Mouse (Mus musculus): ENCODE measurements around the gene 4833439L19Rik.

The 4833439L19Rik gene

DNA sequence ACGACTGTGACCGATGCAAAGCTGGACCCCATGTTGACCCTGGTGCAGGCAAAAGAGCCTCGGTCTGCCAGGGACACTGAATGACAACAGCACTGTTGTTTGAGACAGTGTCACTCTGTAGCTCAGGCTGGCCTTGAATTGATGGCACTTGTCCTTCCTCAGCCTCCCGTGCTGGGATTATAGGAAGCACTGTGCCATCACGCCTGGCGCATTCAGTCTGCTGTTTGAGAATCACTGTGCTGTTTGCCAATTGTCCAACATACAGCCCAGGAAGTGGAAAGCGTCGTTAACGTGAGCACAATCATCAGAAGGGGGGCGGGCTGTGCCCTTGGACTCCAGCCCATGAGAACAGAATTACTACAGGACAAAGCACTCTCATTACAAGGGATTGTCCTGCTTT, 16.9 kb upstream of the 4833439L19Rik start:
- DNase-seq (ENCODE audit: inconsistent ontology term) = peak; percentile 92

GRCm38 (mm10) chr13:54581385-54581784, 16.1 kb upstream of the 4833439L19Rik start:
- DNase-seq (ENCODE audit: inconsistent ontology term) = peak; percentile 46

- no peak for DNase-seq (ENCODE audit: inconsistent ontology term)
Observed at GRCm38 (mm10) chr13:54577652-54578507, 12.6 kb upstream of the 4833439L19Rik start.

GRCm38 (mm10) chr13:54575489-54575888, 10.3 kb upstream of the 4833439L19Rik start:
- no peak for DNase-seq (ENCODE audit: inconsistent ontology term)

DNA sequence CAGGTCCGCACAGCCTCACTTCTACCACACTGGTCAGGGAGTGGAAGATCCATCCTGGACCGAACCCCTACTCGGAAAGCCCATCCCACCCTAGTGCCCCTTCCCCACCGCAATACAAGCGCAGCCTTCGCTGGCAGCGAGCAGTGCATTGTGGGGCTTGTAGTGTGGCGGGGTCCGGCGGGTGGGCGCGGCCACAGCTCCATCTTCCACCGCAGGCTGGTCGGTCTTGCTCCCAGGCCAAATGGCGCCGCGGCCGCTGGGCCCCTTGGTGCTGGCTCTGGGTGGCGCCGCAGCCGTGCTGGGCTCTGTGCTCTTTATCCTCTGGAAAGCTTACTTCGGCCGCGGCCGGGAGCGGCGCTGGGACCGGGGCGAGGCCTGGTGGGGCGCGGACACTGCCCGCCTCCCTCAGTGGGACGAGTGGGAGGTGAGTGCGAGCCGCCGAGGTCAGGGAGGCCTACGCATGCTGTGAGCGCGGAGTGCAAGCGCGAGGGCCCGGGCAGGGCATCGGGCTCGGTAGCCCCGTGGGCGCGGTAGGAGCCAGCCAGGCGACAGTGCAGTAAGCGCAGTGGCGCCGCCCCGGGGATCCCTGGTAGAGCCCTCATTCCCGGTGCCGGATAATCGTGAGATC, 9.7 kb upstream of the 4833439L19Rik start, which contains the start of gene Arl10:
TSS of gene Arl10 (plus strand) at position 162 of the 628 bp plus-strand sequence.
- DNase-seq (ENCODE audit: inconsistent ontology term) = peak; percentile 86

DNA sequence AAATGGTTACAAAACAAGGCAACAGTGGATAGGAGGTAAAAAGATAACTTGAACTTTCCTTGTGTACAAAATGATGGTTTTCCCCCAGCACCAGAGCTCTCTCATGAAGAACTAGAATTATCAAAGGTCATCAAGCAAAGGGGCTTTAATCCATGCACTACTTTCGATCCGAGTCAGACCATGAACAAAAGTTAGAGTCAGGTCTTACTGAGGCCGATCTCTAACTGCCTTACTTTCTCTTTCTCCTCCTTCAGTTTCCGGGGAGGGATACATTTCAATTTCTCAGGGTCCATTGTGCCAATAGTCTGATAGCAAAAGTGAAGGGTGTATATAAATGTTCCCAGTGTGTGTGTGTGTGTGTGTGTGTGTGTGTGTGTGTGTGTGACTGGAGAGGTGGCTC, 7.4 kb upstream of the 4833439L19Rik start:
- DNase-seq (ENCODE audit: inconsistent ontology term) = no peak

DNA sequence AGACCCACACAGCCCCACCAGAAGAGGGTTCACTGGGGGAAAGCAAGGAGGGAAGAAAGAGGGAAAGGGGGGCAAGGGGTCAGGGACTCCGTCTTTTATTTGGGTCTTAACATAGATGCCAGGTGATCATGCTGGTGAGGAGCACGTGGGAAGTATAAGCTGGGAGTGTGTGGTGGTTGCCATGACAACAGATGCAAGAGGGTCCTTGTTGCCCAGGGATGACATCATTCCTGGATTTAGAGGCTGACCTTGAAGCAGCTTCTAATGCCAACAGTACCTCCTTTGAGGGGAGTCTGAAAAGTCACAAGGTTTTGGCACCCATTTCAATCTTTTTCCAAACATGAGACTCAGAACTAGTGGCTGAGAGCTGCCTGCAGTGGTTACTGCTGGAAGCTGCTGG, 6.4 kb upstream of the 4833439L19Rik start:
- no peak for DNase-seq (ENCODE audit: inconsistent ontology term)

DNA sequence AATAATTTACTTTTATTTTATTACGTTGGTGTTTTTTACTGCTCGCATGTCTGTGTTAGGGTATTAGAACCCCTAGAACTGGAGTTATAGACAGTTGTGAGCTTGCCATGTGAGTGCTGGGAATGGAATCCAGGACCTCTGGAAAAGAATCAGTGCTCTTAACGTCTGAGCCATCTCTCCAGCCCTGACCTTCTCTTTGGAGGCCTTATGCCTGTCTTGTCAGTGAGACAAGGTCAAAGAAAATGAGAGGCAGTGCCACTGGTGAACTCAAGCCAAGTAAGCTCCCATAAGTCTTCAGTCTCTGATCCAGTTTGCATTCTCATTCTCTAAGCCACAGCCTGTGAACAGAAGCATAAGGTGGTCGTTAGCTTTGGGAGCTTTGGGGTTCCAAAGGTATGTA, 5.5 kb upstream of the 4833439L19Rik start:
- no peak for DNase-seq (ENCODE audit: inconsistent ontology term)

DNA sequence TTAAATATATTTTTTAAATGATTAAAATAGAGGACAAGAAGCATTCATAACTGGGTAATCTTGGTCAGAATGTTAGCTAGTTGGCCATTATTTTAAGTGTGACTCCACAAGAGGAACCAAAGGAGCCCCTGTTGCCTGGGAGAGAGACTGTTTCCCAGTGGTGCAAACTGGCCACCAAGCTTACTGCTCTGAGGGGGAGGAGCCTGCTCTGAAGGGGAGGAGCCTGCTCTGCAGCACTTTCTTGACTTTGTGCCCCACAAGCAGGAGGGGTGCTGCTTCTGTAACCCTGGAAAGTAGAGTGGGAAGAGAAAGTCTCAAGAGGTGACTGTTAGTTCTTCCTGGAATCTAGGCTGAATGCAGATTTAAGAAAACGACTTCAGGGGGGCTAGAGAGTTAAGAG, 4.0 kb upstream of the 4833439L19Rik start:
- no peak for DNase-seq (ENCODE audit: inconsistent ontology term)

GRCm38 (mm10) chr13:54568380-54568779, 3.1 kb upstream of the 4833439L19Rik start:
- DNase-seq (ENCODE audit: inconsistent ontology term) = no peak

GRCm38 (mm10) chr13:54565594-54566345, 535 bp upstream of the 4833439L19Rik start:
- no peak for DNase-seq (ENCODE audit: inconsistent ontology term)

DNA sequence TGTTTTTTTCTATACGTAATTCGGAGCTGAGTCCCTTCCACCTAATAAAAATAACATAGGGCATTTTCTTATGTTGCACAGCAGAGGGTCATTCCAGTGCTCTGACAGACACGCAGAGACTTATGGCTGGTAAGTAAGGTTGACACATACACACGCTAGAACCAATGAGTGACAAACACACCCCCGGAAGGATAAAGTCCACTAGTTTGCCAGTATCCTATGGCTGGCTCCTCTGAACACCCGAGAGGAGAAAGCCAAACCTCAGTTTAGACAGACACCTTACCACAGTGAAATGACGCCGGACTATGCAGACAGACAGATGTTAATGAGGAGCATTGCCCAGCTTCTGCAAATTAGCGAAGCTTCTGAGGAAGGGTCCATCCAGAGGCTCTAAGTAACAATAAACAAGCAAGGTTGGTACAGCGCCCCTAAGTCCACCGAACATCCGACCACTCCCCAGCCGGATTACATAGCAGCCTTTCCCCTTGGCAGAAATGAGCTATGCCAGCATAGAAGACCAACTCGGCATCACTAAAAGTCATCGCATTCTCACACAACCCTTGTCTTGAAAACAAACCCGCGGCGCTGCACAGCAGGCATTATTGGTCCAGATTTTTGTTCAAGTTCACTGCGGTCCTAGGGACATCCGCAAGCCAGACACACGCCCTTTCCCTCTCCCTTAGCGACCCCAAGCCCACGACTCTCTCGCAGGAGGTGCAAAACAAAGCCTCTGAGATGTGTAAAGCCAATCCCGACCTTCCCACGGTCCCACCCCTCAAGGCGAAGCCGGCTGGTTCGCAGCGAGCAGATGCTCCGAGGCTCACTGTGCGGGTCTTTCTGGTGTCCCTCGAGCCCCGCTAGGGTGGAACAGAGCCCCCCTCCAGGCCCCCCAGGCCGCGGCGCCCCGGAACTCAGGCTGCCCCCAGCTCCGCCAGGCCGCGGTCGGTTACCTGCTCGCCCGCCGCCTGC, 719 bp downstream of the 4833439L19Rik start:
- peak; percentile 47 for DNase-seq (ENCODE audit: inconsistent ontology term)

DNA sequence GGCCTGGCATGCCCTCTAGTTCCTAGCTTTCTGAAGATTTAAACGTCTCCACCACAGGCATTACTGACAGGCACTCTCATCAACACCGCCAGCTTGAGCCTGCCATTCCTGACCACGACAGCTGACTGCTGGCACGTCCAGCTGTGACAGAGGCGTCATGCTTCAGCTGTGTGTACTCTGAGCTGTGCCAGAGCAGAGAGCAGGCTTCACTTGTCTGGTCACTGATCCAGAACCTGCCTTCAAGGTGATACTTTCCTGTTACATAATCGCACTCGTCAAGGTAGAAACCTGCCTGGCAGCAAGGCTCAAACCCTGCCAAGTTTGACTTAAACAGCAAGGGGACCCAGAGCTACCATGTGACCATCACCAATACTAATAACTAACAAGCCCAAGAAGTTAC, 2.7 kb downstream of the 4833439L19Rik start:
- no peak for DNase-seq (ENCODE audit: inconsistent ontology term)

GRCm38 (mm10) chr13:54560608-54561007, 4.6 kb downstream of the 4833439L19Rik start:
- no peak for DNase-seq (ENCODE audit: inconsistent ontology term)

DNA sequence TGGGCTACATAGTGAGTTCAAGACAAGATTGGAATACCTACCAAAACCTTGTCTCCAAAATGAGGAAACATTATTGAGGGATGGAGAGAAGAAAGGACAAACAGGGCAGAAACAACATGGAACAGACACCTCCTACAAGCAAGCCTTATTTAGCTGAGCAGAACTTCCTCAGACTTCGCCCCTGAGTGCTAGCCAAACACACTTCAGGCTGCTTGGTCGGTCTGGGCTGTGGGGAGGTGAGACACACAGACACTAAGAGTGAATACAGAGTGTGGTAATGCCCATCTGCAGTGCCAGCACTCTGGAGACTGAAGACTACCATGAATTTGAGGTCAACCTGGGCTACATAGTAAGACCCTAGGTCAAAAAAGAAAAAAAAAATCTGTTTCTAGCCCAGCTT, 5.6 kb downstream of the 4833439L19Rik start:
- no peak for DNase-seq (ENCODE audit: inconsistent ontology term)

- no peak for DNase-seq (ENCODE audit: inconsistent ontology term)
Observed at GRCm38 (mm10) chr13:54557652-54558051, 7.6 kb downstream of the 4833439L19Rik start.

DNA sequence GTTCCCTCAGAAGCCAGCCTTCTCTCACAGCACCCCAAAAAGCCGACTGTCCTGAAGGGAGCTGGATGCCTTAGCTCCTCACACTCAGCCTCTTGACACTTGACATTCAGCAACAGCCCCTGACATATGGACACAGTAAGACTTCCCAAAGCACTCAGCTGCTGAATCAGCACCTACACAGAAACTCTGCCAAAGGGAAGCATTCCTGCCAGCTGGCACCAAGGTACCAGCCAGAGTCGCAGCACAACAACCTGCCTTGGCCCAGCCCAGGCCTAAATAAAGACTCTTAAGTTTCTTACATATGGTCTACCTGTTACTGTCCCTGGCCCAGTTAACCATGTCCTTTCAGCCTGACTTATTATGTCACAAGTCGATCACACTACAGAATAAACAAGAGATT, 8.4 kb downstream of the 4833439L19Rik start:
- DNase-seq (ENCODE audit: inconsistent ontology term) = no peak

GRCm38 (mm10) chr13:54556176-54556575, 9.1 kb downstream of the 4833439L19Rik start:
- DNase-seq (ENCODE audit: inconsistent ontology term) = no peak

- no peak for DNase-seq (ENCODE audit: inconsistent ontology term)
Observed at GRCm38 (mm10) chr13:54548036-54548435, 17.2 kb downstream of the 4833439L19Rik start.

GRCm38 (mm10) chr13:54532134-54532533, 33.1 kb downstream of the 4833439L19Rik start:
- no peak for DNase-seq (ENCODE audit: inconsistent ontology term)

- DNase-seq (ENCODE audit: inconsistent ontology term) = no peak
Observed at GRCm38 (mm10) chr13:54527140-54527539, 38.1 kb downstream of the 4833439L19Rik start.
